Mouse (Mus musculus) heart, postnatal 36 days (tissue): ENCODE measurements at regions not wholly inside any gene's neighbourhood (a gene's known extent, or its start where the extent isn't known, plus 50 kb on each side); places are given as distances from the start of the nearest gene placed in this dataset.
"Not testable (repeated sequence)": the region's sequence is repeated elsewhere in the genome, so short reads cannot be mapped to it uniquely, and the experiment has no call there.

Experiments used
- DNase-seq, 2 experiments: peaks; one replicate each; pipeline ENCODE4 v3.0.0; 2021 to 2022
- intact Hi-C: fragments of 180-260 bp; cut with DNase I; formaldehyde crosslinking; loops from one replicate; pipeline ENCODE4 v1.15.1; 2025

DNA sequence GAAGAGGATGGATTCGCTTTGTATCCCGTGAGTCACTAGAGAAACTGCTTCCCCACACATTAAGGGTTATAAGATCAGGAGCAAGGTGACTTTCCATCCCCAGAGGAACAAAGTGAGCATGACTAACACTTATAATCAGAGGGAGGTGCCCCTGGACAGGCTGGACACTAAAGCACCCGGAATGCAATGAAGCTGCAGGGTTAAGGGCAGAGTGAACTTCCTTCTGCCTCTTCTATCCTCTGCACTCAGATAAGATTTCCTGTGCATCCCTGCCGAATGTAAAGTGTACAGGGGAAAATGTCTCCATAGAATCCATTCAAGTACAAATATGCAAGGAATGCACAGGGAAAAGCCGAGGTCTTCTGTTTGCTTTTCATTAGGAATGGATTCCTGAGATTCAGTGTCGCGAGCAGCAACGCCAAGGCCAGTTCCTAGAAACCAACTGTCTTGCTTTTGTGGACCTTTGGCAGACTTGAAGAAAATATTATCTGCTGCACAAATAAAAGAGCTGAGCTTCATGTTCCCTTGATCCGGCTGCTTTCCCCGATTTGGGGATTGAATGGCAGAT is 58.5 kb upstream of the Fbxl7 start:
- no peak for DNase-seq
- intact Hi-C loops: no loop called here

DNA sequence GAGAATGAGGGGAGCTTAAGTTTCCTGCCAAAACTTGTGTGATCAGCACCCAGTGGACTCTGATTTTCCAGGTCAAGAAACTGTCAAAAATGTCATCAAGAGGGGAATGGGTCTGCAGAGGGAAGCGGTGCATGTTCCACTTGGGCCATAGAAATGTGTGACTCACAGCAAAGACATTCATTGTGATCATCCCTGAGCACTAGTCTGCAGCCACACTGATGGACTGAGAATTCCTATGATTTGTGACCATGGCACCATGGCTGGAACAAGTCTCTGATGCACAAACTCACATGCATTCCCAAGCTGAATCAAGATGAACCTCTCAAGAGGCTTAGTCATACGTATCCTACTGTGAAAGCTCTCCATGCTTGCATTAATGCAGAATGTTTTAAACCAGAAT is 63.6 kb upstream of the Fbxl7 start:
- intact Hi-C loops: no loop called here
- DNase-seq: no peak

DNA sequence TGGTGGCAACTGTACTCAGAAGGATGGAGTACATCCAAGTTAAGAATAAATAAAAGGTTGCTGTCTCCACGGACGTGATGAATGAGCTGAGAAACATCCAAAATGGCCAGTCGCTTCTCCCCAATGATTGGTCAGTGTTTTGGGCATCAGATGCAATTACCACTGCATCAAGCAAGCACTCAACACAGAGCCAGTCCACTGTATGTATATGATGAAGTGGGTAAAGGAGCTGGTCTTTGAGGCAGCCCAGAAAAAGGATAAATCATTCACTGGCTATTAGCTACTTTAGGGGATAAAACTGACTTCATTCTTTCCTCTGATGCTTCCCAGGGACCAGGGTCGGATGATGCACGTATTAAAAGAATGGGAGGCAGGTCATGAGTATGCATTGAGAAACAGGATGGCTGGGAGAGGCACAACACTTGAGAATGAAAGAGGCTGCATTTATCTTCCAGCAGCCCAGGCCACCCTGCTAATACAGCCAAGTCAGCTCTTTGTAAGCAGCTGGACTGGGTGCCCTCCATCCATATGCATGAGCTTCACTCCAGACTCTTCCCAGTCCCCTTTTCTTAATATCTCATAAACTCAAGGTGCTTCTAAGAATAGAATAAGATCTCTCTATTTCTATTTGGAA is 73.1 kb upstream of the Fbxl7 start:
- intact Hi-C loops: no loop called here
- no peak for DNase-seq

DNA sequence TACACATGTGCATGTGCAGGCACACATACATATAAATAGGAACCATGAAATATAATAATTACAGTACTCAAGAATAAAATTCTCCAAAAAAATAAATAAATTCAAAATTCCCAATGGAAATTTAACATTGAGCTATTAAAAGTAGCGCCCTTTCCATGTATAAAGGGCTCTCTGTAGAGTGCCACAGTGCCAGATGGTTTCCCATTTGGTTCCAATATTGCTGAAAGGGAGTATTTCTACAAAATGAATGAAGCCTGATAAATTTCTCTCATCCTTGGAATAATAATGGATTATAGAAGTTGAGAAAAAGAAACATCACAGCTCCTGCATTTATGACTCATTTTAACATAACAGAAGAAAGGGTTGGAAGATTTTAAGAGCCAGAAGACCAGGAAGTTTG is 75.4 kb upstream of the Fbxl7 start:
- intact Hi-C loops: no loop called here
- DNase-seq: no peak

DNA sequence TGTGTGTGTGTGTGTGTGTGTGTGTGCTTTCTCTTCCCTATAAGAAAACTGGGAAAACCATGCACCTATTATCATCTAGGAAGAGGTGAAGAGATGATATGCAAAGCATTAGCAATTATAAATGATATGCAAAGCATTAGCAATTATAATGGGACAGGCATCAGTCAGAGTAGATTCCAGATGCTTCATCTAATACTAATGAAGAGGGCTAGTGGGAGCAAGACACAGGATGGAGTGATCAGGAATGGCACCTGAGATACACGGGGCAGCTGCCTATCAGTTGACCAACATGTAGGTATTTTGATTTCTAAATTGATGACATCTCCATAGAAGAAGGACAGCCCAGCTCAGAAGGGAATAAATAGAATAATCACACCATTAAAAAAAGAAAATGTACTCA is 97.7 kb upstream of the Fbxl7 start:
- no peak for DNase-seq
- intact Hi-C loops: no loop called here

DNA sequence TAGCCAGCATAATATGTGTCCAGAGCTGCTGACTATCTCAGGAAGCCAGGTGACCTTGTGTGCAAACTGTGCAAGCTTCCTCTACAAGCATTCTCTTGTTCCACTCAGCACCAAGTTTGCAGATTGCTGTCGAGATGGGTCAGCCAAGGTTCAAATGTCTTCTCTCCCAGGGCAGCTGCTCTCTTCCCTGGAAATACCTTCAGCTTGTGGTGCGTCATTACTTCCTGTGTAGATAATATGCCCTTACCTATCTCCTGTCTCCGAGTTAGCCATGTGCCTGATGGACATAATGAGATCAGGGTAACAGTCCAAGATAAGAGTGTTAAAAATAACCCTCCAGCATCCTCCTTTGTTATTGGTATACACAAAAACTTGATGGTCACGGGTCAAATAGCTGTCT is 113.7 kb upstream of the Fbxl7 start:
- intact Hi-C loops: no loop called here
- no peak for DNase-seq

DNA sequence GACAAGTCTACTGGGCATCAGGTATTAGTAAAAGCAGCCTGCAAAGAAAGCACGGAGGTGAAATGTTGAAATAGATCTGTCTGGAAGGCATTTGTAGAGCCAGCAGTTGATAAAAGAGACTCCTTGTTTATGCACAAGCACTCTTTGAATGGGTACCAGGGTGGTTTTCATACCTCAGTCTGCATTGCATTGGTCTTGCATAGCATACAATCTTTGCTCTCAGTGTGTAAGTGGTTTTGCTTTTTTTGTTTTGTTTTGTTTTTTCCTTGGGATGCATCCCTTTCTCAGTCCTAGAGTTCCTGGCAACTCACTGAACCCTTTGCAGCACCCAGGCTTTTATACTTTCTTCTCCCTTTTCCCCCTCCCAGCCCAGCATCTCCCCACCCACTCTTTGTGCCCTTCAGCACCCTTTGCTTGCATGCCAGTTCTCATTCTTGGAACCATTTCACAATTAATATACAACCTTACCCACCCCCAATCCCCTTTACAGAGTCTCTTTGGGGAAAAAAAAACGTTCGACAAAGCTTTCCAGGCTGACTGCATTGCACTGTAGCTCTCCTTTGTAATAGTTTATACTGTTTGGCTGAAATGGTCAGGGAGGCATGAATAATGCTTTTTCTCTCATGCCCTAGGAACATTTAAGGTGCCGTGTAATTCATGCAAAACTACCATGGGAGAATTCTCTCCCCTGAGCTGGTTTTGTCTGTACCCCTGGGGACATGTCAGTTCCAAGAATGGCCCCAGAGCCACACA is 118.7 kb upstream of the Fbxl7 start:
- no peak for DNase-seq
- intact Hi-C loops: no loop called here

DNA sequence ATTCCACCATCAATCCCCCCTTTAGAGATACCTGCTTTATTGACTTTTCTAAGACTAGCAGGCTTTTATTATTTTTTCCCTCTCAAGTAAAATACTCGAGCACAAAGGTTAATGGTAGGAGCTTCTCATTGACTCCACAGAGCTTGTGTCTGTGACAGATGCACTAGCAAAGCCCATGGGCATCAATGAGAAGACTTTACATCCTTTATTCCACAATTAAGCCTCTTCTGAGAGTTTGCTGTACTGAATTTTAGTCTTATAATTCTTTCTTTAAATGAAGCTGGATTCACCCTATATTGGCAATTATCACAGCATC is 119.2 kb upstream of the Fbxl7 start:
- DNase-seq: no peak
- intact Hi-C loops: no loop called here

DNA sequence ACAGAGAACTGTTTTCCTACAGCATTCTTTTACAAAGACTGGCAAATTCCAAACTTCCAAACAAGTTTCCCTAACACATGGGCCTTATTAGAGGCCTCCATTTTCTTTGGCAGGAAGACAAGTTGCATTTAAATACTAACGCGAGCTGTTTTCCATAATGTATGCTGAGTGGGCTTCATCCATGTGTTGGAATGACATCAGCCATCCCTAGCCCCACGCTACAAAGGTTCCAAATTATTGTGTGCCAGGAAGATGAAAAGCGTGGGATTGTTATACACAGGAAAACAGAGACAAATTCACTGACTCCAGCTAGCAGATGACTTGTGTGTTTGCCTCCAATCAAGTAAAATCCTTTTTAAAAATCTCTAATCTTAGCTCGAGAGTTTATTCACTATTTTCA is 125.1 kb upstream of the Fbxl7 start:
- DNase-seq: no peak
- intact Hi-C loops: no loop called here

DNA sequence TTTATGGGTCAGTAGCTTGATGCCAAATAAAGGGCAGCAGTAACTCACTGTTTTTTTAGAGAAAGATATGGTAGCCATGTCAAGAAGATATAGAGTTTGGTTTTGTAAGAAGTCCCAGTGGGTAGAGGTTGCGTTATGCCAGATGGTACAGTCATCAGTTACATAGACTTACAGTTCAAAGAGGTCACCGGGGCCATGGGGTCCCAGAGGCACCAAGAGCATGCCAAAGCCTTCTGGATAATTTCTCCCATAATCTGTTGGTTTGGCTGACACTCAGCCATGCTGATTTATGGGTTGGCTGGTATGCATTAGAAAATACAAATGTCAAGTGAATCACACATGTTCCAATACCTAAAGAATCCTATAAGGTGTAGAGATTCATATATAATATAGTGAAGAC is 137.9 kb upstream of the Fbxl7 start:
- intact Hi-C loops: no loop called here
- no peak for DNase-seq

DNA sequence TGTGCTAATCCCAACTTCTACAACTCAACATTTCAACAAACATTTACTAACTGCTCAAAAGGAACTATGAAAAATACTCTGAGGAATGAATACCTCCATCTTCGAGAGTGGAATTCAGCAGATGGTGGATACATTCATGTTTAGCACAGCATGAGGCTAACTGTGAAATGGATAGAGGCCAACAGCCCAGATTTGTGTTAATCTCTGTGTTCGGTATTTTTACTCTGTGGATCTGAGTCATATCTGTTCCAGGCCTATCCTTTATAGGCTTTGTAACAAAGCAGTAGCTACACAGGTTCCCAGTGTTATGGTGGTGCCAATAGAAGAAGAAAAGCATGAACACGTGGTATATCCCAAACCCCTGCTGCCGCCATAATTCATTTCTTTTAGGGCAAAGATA is 148.4 kb upstream of the Fbxl7 start:
- intact Hi-C loops: no loop called here
- DNase-seq: no peak

DNA sequence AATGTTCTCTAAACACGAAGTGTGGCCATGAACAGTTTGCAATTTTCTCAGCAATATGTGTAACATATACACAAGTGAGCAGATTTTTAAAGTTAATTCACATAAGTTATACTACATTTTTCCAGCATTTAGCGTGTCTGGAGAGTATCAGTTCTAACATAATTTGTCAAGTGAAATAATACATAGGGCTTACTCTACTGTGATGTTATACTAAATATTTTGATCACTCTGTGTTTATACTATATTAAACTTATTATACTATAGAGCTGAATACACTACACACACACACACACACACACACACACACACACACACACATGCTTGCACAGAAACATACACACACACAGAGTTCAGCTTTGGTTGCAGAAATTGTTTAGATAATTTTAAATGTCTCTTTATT is 155.3 kb upstream of the Fbxl7 start:
- intact Hi-C loops: no loop called here
- no peak for DNase-seq

DNA sequence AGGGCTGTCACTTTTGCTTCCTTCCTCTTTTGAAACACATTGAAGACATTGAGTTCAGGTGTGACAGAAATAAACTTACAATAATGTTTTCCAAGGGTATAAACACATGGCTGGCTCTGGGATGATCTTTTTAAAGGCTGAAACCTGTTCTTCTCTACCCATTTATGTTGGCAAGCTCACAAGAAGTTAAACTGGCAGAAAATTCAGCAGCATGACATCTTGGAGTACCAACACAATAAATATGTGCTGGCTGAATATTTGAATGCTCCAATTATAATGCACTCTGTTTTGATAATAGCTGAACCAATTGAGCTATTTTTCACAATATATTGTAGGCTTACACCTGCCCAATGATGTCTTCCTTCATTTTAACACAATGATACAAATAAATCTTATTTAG is 168.1 kb upstream of the Fbxl7 start:
- intact Hi-C loops: no loop called here
- no peak for DNase-seq

DNA sequence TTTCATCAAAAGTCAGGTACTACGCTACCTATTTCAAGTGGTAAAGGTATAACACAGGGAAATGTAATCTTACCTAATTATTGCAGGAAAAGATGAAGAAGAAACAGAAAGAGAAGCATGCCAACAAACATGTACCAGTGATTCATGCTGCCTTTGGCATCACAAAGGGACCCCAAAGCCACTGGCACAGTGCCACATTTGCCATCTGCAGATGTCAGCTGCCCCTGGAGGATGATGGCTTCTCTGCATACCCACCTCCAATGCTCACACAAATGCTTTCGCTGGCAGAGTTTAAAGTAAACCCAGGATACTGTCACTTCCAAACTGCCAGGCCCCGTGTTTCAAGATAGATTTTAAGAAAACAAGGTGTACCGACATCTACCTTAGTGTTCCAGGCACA is 168.6 kb upstream of the Fbxl7 start:
- intact Hi-C loops: no loop called here
- DNase-seq: no peak

DNA sequence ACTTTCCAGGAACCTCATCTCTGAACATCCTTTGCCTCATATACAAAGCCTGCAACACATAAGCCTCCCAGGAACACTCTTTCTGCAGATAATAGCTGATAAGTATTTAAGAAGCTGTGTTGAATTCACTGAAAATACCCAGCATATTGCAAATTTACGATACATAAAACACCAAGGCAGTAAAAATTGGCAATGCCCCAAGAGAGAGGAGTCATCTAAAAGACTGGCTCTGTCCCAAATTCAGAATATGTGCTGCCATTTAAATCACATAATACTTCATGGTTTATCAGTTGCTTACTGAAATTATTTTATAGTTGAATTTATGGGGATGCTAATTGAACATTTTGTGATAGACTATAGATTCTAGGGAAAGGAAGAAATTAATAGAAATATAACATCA is 172.3 kb upstream of the Fbxl7 start:
- no peak for DNase-seq
- intact Hi-C loops: no loop called here

DNA sequence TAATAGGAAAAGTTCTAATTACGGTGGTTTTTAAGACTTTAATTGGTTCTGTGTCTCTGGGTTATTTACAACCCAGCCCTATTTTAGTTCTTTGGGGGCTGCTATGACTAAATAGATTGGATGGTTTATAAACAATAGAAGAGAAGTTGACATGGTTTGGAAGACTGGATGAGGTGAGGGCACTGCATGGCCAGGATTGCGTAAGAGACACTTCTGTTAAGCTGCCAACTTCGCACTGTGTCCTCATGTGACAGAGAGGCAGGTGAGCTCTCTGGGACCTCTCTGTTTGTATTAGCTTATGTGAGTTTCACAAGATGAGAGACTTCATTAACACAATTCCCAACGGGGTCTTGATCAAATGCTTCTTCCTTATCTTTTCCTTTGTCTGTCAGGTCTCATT is 182.5 kb upstream of the Fbxl7 start:
- intact Hi-C loops: no loop called here
- DNase-seq: no peak

DNA sequence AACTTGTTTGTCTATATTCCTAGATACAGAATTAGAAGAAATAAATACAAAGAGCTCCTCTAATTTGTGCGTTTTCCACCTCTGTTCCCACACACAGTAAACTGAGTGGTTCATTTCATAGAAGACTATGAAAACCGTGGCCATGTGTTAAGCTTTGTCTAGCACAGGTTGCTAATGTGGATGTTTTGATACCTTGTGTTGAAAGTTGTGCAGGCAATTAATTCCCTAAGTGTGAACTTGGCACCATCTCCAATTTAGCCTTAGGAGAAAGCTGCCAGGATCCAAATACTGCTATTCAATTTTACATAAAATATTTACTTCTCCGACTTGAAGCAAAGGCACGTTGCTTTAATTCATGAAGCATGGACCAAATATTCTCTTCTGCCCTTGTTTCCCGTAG is 187.4 kb upstream of the Fbxl7 start:
- DNase-seq: no peak
- intact Hi-C loops: no loop called here

DNA sequence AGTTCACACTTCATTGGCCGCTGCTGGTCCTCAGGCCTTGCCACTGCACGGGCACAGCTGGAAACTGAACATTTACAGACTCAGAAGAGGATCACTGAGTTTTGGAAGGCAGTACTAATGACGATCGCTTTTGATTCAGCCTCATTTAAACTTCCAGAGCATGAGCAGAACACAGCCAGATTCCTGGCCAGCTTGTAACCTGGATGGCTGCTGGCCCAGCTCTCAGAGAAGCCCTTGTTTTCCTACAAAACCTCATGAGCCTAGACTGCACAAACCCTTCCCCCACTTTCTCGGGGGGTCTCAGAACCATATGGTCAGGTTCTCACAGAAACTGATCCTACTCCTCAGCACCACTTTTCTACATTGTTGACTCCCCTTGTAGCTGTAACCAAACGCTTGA is 188.2 kb upstream of the Fbxl7 start:
- DNase-seq: no peak
- intact Hi-C loops: no loop called here

DNA sequence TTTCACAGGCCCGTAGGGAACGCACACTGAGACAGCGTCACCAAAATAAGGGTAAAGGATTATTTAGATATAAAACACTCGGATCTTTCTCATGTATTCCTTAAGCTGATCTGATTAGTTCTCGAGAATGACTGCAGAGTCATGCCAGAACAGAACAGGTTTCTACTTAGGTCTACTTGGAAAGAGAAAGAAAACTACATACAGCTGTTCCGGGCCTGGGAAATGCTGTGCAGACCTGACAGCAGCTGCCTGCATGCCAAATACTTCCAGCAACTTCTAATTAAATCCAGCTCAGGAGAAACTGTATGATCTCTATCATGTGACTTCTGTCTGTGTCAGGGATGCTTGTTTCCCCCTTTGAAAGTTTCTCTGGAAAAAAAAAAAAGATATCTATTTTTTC is 193.8 kb upstream of the Fbxl7 start:
- no peak for DNase-seq
- intact Hi-C loops: no loop called here

DNA sequence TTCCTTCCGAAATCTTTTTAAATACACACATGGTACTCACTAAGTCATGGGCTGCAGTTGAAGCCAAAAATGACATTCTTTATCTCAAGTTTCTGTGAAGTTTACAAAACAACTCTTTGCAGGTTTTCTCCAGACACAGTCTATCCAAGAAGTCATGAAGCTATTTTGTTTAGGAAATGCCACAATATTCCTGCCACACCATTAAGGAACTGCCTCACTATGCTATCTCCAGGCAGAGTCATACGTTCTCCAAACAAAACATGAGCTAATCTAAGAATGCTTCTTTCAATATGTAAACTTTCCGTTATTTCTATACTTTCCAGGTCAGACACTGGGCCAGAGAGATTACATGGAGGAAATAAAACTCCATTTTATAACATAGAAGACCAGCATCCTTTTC is 198.7 kb upstream of the Fbxl7 start:
- DNase-seq: no peak
- intact Hi-C loops: no loop called here

DNA sequence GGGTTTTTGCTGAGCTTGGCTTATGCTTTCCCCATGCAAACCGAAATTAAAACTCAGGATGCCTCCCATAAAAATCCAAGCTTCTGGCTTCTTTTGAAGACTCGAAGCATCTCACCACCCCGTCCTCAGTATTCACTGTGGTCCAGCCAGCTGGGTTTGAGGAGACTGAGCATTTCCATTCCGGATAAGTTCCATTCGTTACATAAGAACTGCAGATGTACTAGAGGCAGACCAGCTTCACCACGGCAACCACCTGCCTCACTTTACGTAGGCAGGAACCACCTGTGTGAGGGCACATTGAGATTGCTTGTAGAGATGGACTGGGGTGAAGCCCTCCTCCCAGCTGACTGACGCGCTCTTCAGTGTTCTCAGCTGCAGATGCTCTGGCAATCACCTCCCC is 199.9 kb upstream of the Fbxl7 start:
- DNase-seq: no peak
- intact Hi-C loops: no loop called here

DNA sequence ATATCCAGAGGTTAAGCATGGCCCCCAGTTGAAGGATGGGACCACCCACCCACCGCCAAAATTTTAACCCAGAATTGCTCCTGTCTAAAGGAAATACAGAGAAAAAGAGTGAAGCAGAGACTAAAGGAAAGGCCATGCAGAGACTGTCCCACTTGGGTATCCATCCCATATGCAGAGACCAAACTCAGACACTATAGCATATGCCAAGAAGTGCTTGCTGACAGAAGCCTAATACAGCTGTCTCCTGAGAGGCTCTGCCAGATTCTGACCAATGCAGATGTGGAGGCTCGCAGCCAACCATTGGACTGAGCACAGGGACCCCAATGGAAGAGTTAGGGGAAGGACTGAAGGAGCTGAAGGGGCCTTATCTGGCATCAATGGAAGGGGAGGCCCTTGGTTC is 206.2 kb upstream of the Fbxl7 start:
- DNase-seq, intact Hi-C loops: not testable (repeated sequence)

DNA sequence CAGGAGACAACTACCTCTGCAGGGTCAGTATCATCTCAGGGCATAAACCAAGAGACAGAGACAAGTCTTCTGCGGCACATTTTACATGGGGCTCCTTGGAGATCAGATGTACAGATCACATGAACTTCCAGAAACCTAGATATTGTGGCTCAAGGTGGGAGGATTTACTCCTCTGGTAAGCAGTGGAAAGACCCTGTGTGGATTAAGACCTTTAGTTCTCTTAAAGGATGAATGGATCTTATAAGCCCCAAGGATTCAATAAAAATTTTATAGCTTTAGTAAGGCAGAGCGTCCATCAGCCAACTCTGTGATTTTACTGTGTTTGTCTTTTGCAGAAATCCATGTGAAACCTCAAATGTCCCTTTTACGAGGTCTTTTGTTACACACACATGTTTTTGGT is 213.8 kb upstream of the Fbxl7 start:
- DNase-seq: no peak
- intact Hi-C loops: no loop called here
